Mouse (Mus musculus) heart, embryonic 10.5 days (tissue): ENCODE measurements around the gene Actn2. TPM values are rescaled to one million over a fixed set of nuclear protein-coding genes. Genes with fewer than 3 reads are reported as not detected.

Experiments used
- DNase-seq: peaks from one replicate; pipeline ENCODE4 v3.0.0-alpha.2; 2017; ENCODE audit warnings: low spot score
- H3K27ac ChIP-seq: fragments of 300-500 bp; sonication (generic); 2 replicates; pipeline ENCODE4 v1.5.1; 2016; ENCODE audit warnings: mild to moderate bottlenecking
- H3K27me3 ChIP-seq: fragments of 300-500 bp; sonication (generic); 2 replicates; pipeline ENCODE4 v1.6.1; 2016; ENCODE audit warnings: mild to moderate bottlenecking; ENCODE audit not compliant: poor library complexity, insufficient read depth, severe bottlenecking
- H3K36me3 ChIP-seq: fragments of 300-500 bp; sonication (generic); 2 replicates; pipeline ENCODE4 v1.6.1; 2016; ENCODE audit warnings: mild to moderate bottlenecking, moderate library complexity
- H3K4me1 ChIP-seq: fragments of 300-500 bp; sonication (generic); 2 replicates; pipeline ENCODE4 v1.6.1; 2016; ENCODE audit warnings: mild to moderate bottlenecking
- H3K4me3 ChIP-seq: fragments of 300-500 bp; sonication (generic); 2 replicates; pipeline ENCODE4 v1.5.1; 2016; ENCODE audit warnings: mild to moderate bottlenecking, moderate library complexity
- H3K9me3 ChIP-seq: fragments of 300-500 bp; sonication (generic); 2 replicates; pipeline ENCODE4 v1.6.1; 2016; ENCODE audit warnings: mild to moderate bottlenecking, moderate library complexity
- WGBS: fragments of 180-500 bp; shearing (Covaris S2); methylation state at CpG from one replicate; pipeline ENCODE4 v1.1.7; 2016; 5-methylcytosine and 5-hydroxymethylcytosine counted together
- polyA plus RNA-seq: library from polyadenylated mRNA; unstranded; fragments of >200 nt; fragmentation: Nextera tagmentation; extraction: Ambion mirVana; gene quantifications from 2 replicates; pipeline ENCODE4 v1.2.1, GENCODE M21; 2016

Actn2 gene
- polyA plus RNA-seq, 1 experiment from 2014 or later, result 647 TPM

DNA sequence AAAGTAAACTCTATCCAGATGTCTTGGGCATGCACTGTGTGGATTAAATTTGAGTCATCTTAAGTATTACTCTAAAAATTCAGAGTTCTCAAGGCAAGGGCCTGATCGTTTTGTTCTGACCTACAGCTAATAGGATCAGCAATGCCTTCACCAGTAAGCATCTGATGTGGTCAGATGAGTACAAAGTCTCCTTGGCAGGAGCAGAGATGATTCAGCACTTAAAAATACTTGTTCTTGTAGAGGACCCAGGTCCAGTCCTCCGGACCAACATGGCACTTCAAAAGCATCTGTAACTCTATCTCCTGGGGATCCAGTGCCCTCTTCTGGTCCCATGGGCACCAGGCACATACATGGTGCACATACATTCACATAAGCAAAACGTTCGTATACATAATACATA is 108.4 kb downstream of the Actn2 start:
- Histone ChIP-seq H3K36me3 (peaks cover 86% of the 10 kb centered on the region), H3K4me1 (no peaks in the 10 kb centered on the region), H3K4me3 (no peak overlapping the region), H3K9me3 (no peaks in the 10 kb centered on the region), H3K27ac (no peak overlapping the region), H3K27me3 (no peaks in the 10 kb centered on the region)
- no peak for DNase-seq
- WGBS, result 92% methylated on average over 4 of the region's 4 CpGs

DNA sequence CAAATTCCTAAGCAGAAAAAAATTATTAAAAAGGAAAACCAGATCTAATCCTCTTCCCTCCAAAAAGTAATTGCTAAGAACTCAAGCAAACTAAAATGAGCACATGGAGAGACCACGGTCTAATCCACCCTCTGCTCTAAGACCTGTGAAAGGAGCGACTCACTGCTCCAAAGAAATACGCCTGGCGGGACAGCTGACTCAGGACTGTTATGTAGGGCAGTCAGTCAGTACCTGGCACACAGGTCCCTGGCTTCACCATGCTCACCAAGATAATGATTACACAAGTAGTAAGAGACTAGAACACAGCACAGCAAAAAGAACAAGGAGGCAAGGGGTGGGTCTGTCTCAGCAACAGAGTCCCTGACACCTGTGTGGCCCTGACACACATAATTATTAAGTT is 112.3 kb downstream of the Actn2 start:
- no peak for DNase-seq
- Histone ChIP-seq H3K36me3 (peaks cover 87% of the 10 kb centered on the region), H3K9me3 (no peaks in the 10 kb centered on the region), H3K4me3 (no peak overlapping the region), H3K27ac (no peak overlapping the region), H3K4me1 (no peaks in the 10 kb centered on the region), H3K27me3 (no peaks in the 10 kb centered on the region)
- 91% methylated on average over 4 of the region's 4 CpGs for whole genome bisulfite sequencing

DNA sequence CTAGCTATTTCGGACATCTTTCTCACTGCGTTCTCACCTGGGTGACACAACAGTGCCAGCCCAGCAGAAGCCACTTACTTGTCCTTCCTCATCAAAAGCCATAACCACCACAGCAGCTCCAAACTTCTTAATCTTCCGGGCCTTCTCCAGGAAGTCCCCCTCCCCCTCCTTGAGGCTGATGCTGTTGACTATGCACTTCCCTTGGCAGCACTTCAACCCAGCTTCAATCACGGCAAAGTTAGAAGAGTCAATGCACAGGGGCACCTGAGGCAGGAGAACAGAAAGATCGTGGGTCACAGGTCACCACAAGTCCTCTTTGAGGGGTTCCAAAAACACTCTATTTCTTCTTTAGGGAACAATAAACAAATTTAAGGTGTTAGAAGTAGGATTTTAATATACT is 113.0 kb downstream of the Actn2 start:
- DNase-seq, result no peak
- 82% methylated on average over 5 of the region's 5 CpGs for whole genome bisulfite sequencing

More for the DNA sequence above, 113.0 kb downstream of the Actn2 start:
- H3K27ac ChIP-seq, result no peak overlapping the region
- no peaks in the 10 kb centered on the region for H3K4me1 ChIP-seq
- no peaks in the 10 kb centered on the region for H3K9me3 ChIP-seq
- no peak overlapping the region for H3K4me3 ChIP-seq
- H3K27me3 ChIP-seq, result no peaks in the 10 kb centered on the region
- H3K36me3 ChIP-seq, result peaks cover 83% of the 10 kb centered on the region

Other genes starting within 250 kb of the Actn2 start
- gene Ryr2, start 233.8 kb downstream of the Actn2 start, polyA plus RNA-seq, result 22.0 and 31.5 TPM in 2 replicates
- 16.5 and 20.9 TPM in 2 replicates for gene Mtr, start 82.6 kb downstream of the Actn2 start, polyA plus RNA-seq
- 21.1 and 25.7 TPM in 2 replicates for gene Heatr1, start 54.3 kb upstream of the Actn2 start, polyA plus RNA-seq
- gene Lgals8, start 124.2 kb upstream of the Actn2 start, polyA plus RNA-seq, result 10.5 and 11.2 TPM in 2 replicates
- 0.39 and 0.67 TPM in 2 replicates for gene Edaradd, start 179.7 kb upstream of the Actn2 start, polyA plus RNA-seq
- gene Ero1lb, start 225.1 kb upstream of the Actn2 start, polyA plus RNA-seq, result 5.6 and 6.5 TPM in 2 replicates